Mouse (Mus musculus) E14TG2a.4 (cell line): Measurements from ENCODE around the gene Kdm4b.

Source experiments
- CTCF ChIP-seq: conservative IDR thresholded peaks from 2 replicates; pipeline ENCODE4 v1.5.1; 2014; ENCODE audit warnings: low read length
- NANOG ChIP-seq: IDR thresholded peaks from 2 replicates; pipeline ENCODE4 v1.6.1; 2014; ENCODE audit warnings: borderline replicate concordance, low read length, mixed read lengths

DNA sequence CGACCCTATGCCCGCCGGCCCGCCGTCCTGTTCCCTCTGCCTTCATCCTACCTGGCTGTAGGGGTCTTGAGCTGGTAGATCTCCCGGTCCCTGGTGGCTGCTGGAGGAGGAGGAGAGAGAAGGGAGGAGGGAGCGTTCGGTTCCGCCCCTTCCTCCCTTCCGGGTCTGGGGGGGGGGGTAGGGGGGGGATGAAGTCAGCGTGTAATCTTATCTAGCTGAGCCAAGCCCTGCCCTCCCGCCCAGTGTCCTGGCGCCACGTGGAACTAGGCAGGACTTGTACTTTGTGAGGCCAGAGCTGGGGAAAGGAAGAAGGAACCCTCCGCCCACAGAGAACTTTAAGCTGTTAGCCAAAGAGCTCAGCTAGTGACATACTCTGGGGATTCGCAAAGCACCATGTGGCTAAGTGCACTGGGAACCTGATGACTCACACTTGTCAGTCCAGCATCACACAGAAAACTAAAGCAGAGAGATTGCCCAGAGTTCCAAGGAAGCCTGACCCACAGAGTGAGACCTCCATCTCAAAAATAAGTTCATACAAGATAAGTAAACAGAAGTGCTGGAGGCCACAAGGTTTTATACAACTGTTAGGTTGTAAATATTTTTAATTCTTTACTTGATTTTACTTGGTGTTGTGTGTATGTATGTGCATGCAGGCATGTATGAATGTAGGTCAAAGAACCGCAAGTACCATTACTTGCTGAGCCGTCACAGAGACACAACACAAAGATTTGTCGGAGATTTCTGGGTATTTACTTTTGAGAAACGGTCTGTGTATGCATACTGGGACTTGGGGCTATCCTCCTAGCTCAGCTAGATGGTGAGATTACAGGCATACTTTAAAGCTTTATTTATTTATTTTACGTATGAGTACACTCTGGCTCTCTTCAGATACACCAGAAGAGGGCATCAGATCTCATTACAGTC is 49.0 kb upstream of the Kdm4b start, which contains the start of gene Ticam1:
- TF ChIP-seq CTCF = no peak
- TF ChIP-seq NANOG = no peak
